Mouse (Mus musculus): ENCODE measurements around the gene Adcyap1r1. TPM values are rescaled to one million over a fixed set of nuclear protein-coding genes. Genes with fewer than 3 reads are reported as not detected.
A peak's percentile ranks its signal among the peaks of the same experiment; 100 is the strongest.

Adcyap1r1 gene
- polyA plus RNA-seq, 1 experiment from 2014 or later, result 0.31 TPM

- in situ Hi-C loops (cut with MboI; ENCODE audit: low pct_unique_long_range_greater_than_20kb), result no loop called here
- CTCF ChIA-PET, result no interaction called here
- no peak for DNase-seq (ENCODE audit: low read depth, low spot score)
- ATAC-seq, result peak; percentile 51
- H3K27me3 ChIP-seq, result no peaks in the 10 kb centered on the region
- POLR2A ChIA-PET, result no interaction called here
- TF ChIP-seq CTCF (IDR thresholded peaks at IDR 0.05), result no peak
Measured at GRCm38 (mm10) chr6:55420411-55420810, 31.4 kb upstream of the Adcyap1r1 start.

- no peaks in the 10 kb centered on the region for H3K27me3 ChIP-seq
- in situ Hi-C loops (cut with MboI; ENCODE audit: low pct_unique_long_range_greater_than_20kb), result no loop called here
- POLR2A ChIA-PET, result no interaction called here
- DNase-seq (ENCODE audit: low read depth, low spot score) (no peak), ATAC-seq (peak; percentile 40)
- no peak for TF ChIP-seq CTCF (IDR thresholded peaks at IDR 0.05)
- CTCF ChIA-PET, result no interaction called here
Measured at GRCm38 (mm10) chr6:55420869-55421361, 30.9 kb upstream of the Adcyap1r1 start.

GRCm38 (mm10) chr6:55432121-55432520 lies 19.7 kb upstream of the Adcyap1r1 start:
- H3K27me3 ChIP-seq, result no peaks in the 10 kb centered on the region
- ATAC-seq, result peak; percentile 60
- no peak for TF ChIP-seq CTCF (IDR thresholded peaks at IDR 0.05)
- no peak for DNase-seq (ENCODE audit: low read depth, low spot score)
- ChIA-PET POLR2A (no interaction called here), CTCF (interaction anchor here (0.8 to 1.3 kb wide), 2 partner anchors 12 to 33 kb away, joined by 3 read pairs; no protein-coding TSS in a partner anchor)
- in situ Hi-C loops (cut with MboI; ENCODE audit: low pct_unique_long_range_greater_than_20kb), result no loop called here

- no peak for DNase-seq (ENCODE audit: low read depth, low spot score)
- POLR2A ChIA-PET, result no interaction called here
- in situ Hi-C loops (cut with MboI; ENCODE audit: low pct_unique_long_range_greater_than_20kb), result no loop called here
Measured at GRCm38 (mm10) chr6:55434360-55434759, 17.4 kb upstream of the Adcyap1r1 start.

GRCm38 (mm10) chr6:55435266-55436159 lies 16.3 kb upstream of the Adcyap1r1 start:
- TF ChIP-seq CTCF (IDR thresholded peaks at IDR 0.05), result no peak
- in situ Hi-C loops (cut with MboI; ENCODE audit: low pct_unique_long_range_greater_than_20kb), result no loop called here
- ATAC-seq, result no peak
- no peaks in the 10 kb centered on the region for H3K27me3 ChIP-seq
- POLR2A ChIA-PET, result no interaction called here
- CTCF ChIA-PET, result interaction anchor here (1.3 to 1.6 kb wide), 3 partner anchors 35 to 84 kb away, joined by 3 to 4 read pairs (median 3); no protein-coding TSS in a partner anchor
- no peak for DNase-seq (ENCODE audit: low read depth, low spot score)

More at GRCm38 (mm10) chr6:55434360-55434759, 17.4 kb upstream of the Adcyap1r1 start:
- CTCF ChIA-PET, result interaction anchor here (1.4 kb wide), 1 partner anchor 34 kb away, joined by 3 read pairs; no protein-coding TSS in a partner anchor
- no peak for ATAC-seq
- TF ChIP-seq CTCF (IDR thresholded peaks at IDR 0.05), result no peak
- no peaks in the 10 kb centered on the region for H3K27me3 ChIP-seq

GRCm38 (mm10) chr6:55437919-55438318 lies 13.9 kb upstream of the Adcyap1r1 start:
- ATAC-seq (peak; percentile 93), DNase-seq (ENCODE audit: low read depth, low spot score) (peak; percentile 30)
- no peak for TF ChIP-seq CTCF (IDR thresholded peaks at IDR 0.05)
- in situ Hi-C loops (cut with MboI; ENCODE audit: low pct_unique_long_range_greater_than_20kb), result no loop called here
- CTCF ChIA-PET, result interaction anchor here (0.6 to 1.1 kb wide), 2 partner anchors 15 to 54 kb away, joined by 3 read pairs; no protein-coding TSS in a partner anchor
- no peaks in the 10 kb centered on the region for H3K27me3 ChIP-seq
- POLR2A ChIA-PET, result no interaction called here

- no peak for TF ChIP-seq CTCF (IDR thresholded peaks at IDR 0.05)
- no peaks in the 10 kb centered on the region for H3K27me3 ChIP-seq
- DNase-seq (ENCODE audit: low read depth, low spot score) (no peak), ATAC-seq (no peak)
- in situ Hi-C loops (cut with MboI; ENCODE audit: low pct_unique_long_range_greater_than_20kb), result no loop called here
- ChIA-PET CTCF (interaction anchor here (0.6 kb wide), 1 partner anchor 14 kb away, joined by 3 read pairs; no protein-coding TSS in a partner anchor), POLR2A (no interaction called here)
Measured at GRCm38 (mm10) chr6:55438837-55439236, 12.9 kb upstream of the Adcyap1r1 start.

GRCm38 (mm10) chr6:55443927-55444688 lies 7.7 kb upstream of the Adcyap1r1 start:
- POLR2A ChIA-PET, result no interaction called here
- CTCF ChIA-PET, result interaction anchor here (1.0 to 2.2 kb wide), 5 partner anchors 11 to 61 kb away, joined by 3 to 6 read pairs (median 4); no protein-coding TSS in a partner anchor
- DNase-seq (ENCODE audit: low read depth, low spot score) (no peak), ATAC-seq (no peak)
- TF ChIP-seq CTCF (IDR thresholded peaks at IDR 0.05), result no peak
- no peaks in the 10 kb centered on the region for H3K27me3 ChIP-seq
- in situ Hi-C loops (cut with MboI; ENCODE audit: low pct_unique_long_range_greater_than_20kb), result no loop called here

GRCm38 (mm10) chr6:55444721-55445120 lies 7.1 kb upstream of the Adcyap1r1 start:
- CTCF ChIA-PET, result interaction anchor here (1.0 to 2.2 kb wide), 4 partner anchors 12 to 60 kb away, joined by 3 to 6 read pairs (median 4); no protein-coding TSS in a partner anchor
- in situ Hi-C loops (cut with MboI; ENCODE audit: low pct_unique_long_range_greater_than_20kb), result no loop called here
- POLR2A ChIA-PET, result no interaction called here
- H3K27me3 ChIP-seq, result no peaks in the 10 kb centered on the region
- no peak for DNase-seq (ENCODE audit: low read depth, low spot score)
- ATAC-seq, result no peak
- TF ChIP-seq CTCF (IDR thresholded peaks at IDR 0.05), result no peak

- in situ Hi-C loops (cut with MboI; ENCODE audit: low pct_unique_long_range_greater_than_20kb), result no loop called here
- H3K27me3 ChIP-seq, result peaks cover 14% of the 10 kb centered on the region
- CTCF ChIA-PET, result no interaction called here
- no peak for TF ChIP-seq CTCF (IDR thresholded peaks at IDR 0.05)
- POLR2A ChIA-PET, result no interaction called here
- ATAC-seq (no peak), DNase-seq (ENCODE audit: low read depth, low spot score) (no peak)
Measured at GRCm38 (mm10) chr6:55448199-55448598, 3.6 kb upstream of the Adcyap1r1 start.
